Mouse (Mus musculus): ENCODE data around the gene Gm12248.

DNA sequence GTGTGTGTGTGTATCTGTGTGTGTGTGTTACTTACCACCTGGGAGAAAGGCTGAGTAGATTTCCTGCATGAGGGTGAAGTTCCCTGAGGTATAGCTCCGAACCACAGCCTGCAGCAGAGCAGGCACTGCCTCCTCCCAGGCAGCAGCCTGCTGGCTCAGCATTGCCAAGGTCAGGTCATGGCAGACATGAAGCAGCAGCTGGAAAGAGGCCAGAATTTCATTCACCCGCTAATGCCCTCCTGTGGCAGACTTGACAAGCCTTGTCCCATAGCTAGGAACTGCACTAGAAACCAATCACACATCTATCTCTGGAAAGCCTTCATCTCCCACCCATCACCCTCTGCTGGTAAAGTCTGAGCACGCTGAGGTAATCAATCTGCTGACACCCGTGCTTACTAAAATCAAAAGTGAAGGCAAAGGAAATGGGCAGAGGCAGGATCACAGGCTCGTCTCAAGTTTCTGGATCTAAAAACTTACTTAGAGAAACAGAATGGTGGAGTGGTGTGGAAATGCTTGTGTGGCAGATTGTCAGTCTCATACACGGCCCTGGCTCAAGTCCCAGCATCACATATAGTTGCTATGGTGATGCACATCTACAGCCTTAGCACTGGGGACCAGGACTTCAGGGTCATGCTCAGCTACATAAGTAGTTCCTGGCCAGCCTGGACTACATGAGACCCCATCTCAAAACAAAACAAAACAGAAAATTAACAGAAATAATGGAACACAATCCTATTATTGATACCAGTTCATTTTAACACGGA, 33.6 kb upstream of the Gm12248 start:
- TF ChIP-seq GATA1 (IDR thresholded peaks at IDR 0.05; ENCODE audit: borderline replicate concordance, low read length) (no peak), FLI1 (IDR thresholded peaks at IDR 0.05; ENCODE audit: low read length) (no peak)
